ENCODE assay signal across 12 mouse cellular contexts in genomic region chr9:50518781-50519180, GRCm38 (mm10). TPM values are rescaled to one million over a fixed set of nuclear protein-coding genes. Genes with fewer than 3 reads are reported as not detected.
DNase-seq lines count a peak whose midpoint lies in the region; ATAC-seq and TF ChIP-seq lines count a peak whose summit lies in the region.
"Had no signal": no experiment of that assay in that cellular context is flagged by ENCODE, and none has a peak within 500 bp of the region (broad histone marks: within the 10 kb centered on the region; RNA-seq: fewer than 3 reads in every experiment).

No protein-coding gene starts in this region.

- peak; percentile 39 for TF ChIP-seq CTCF in heart, postnatal 0 days (IDR thresholded peaks at IDR 0.05; ENCODE audit: low read depth)
- peak; percentile 54 for TF ChIP-seq CTCF in midbrain, postnatal 0 days (IDR thresholded peaks at IDR 0.05)
- TF ChIP-seq CTCF in cortical plate, adult 2 months (IDR thresholded peaks at IDR 0.05; ENCODE audit: extremely low read depth, insufficient read depth, low read length): peak; percentile 17; the same call in 1 of the 2 replicates

- no peak for TF ChIP-seq POLR2A in cortical plate, adult 2 months (IDR thresholded peaks at IDR 0.05; ENCODE audit: extremely low read depth, insufficient read depth, low read length)

- no peak for ATAC-seq in heart, postnatal 0 days (ENCODE audit: insufficient read depth, low read depth)
- ATAC-seq in midbrain, postnatal 0 days (ENCODE audit: low FRiP score): no peak
- no peak for ATAC-seq in midbrain, embryonic 16.5 days
- no peak for ATAC-seq in erythroid progenitor cell, adult 5-6 weeks (replicated peaks; ENCODE audit: low FRiP score, poor library complexity, severe bottlenecking)
- ATAC-seq in kidney, embryonic 14.5 days (ENCODE audit: low FRiP score, low TSS enrichment): no peak

- peaks cover 16% of the 10 kb centered on the region for H3K36me3 ChIP-seq in heart, postnatal 0 days (replicated peaks; ENCODE audit: control insufficient read depth, insufficient read depth, low read length)
- no peaks in the 10 kb centered on the region for H3K36me3 ChIP-seq in midbrain, postnatal 0 days (ENCODE audit: insufficient read depth, low read length)
- H3K36me3 ChIP-seq in midbrain, embryonic 16.5 days (ENCODE audit: control insufficient read depth, insufficient read depth, low read length): no peaks in the 10 kb centered on the region
- no peaks in the 10 kb centered on the region; the same call in 1 of the 2 replicates for H3K36me3 ChIP-seq in kidney, embryonic 14.5 days (ENCODE audit: control insufficient read depth, insufficient read depth, low read length)

- no peak overlapping the region for H3K27ac ChIP-seq in heart, postnatal 0 days (ENCODE audit: low read depth)
- no peak overlapping the region for H3K27ac ChIP-seq in midbrain, postnatal 0 days (ENCODE audit: low read depth, low read length)
- H3K27ac ChIP-seq in midbrain, embryonic 16.5 days (ENCODE audit: low read length): no peak overlapping the region
- H3K27ac ChIP-seq in cortical plate, adult 2 months (ENCODE audit: insufficient read depth, low read length): no peak overlapping the region
- no peak overlapping the region for H3K27ac ChIP-seq in kidney, embryonic 14.5 days (ENCODE audit: low read depth, low read length)
- H3K27ac ChIP-seq: lung, embryonic 15.5 days had no signal

- no peak overlapping the region for H3K9ac ChIP-seq in heart, postnatal 0 days (replicated peaks; ENCODE audit: low read depth, low read length)
- no peak overlapping the region for H3K9ac ChIP-seq in midbrain, postnatal 0 days (replicated peaks; ENCODE audit: low read length, poor library complexity, severe bottlenecking)
- no peak overlapping the region for H3K9ac ChIP-seq in midbrain, embryonic 16.5 days (ENCODE audit: low read depth, low read length)
- H3K9ac ChIP-seq in kidney, embryonic 14.5 days (ENCODE audit: low read depth, low read length): no peak overlapping the region
- H3K9ac ChIP-seq: lung, embryonic 15.5 days had no signal

- no peak overlapping the region for H3K4me2 ChIP-seq in heart, postnatal 0 days (ENCODE audit: low read depth, low read length)
- no peak overlapping the region for H3K4me2 ChIP-seq in midbrain, postnatal 0 days (ENCODE audit: low read depth, low read length, poor library complexity, severe bottlenecking)
- no peak overlapping the region for H3K4me2 ChIP-seq in midbrain, embryonic 16.5 days (ENCODE audit: low read length)
- no peak overlapping the region for H3K4me2 ChIP-seq in kidney, embryonic 14.5 days (replicated peaks; ENCODE audit: low read depth, low read length)
- H3K4me2 ChIP-seq: lung, embryonic 15.5 days had no signal

- no peak overlapping the region for H3K4me3 ChIP-seq in heart, postnatal 0 days (ENCODE audit: low read depth, low read length)
- H3K4me3 ChIP-seq in midbrain, postnatal 0 days (ENCODE audit: low read depth, low read length): no peak overlapping the region
- no peak overlapping the region for H3K4me3 ChIP-seq in midbrain, embryonic 16.5 days (ENCODE audit: low read depth, low read length)
- no peak overlapping the region for H3K4me3 ChIP-seq in cortical plate, adult 2 months (ENCODE audit: insufficient read depth, low read length)
- H3K4me3 ChIP-seq in kidney, embryonic 14.5 days (ENCODE audit: low read length): no peak overlapping the region
- H3K4me3 ChIP-seq: erythroblast, embryonic 14.5 days; lung, embryonic 15.5 days had no signal

- no peaks in the 10 kb centered on the region for H3K9me3 ChIP-seq in heart, postnatal 0 days (replicated peaks; ENCODE audit: control insufficient read depth, low read length)
- no peaks in the 10 kb centered on the region for H3K9me3 ChIP-seq in midbrain, postnatal 0 days (ENCODE audit: low read length)
- H3K9me3 ChIP-seq in midbrain, embryonic 16.5 days (replicated peaks; ENCODE audit: control insufficient read depth, low read length, poor library complexity, severe bottlenecking): no peaks in the 10 kb centered on the region
- H3K9me3 ChIP-seq in kidney, embryonic 14.5 days (ENCODE audit: control insufficient read depth, low read length): no peaks in the 10 kb centered on the region
- H3K9me3 ChIP-seq: lung, embryonic 15.5 days had no signal

- 22% methylated on average over 2 of the region's 2 CpGs for WGBS in heart, postnatal 0 days
- WGBS in midbrain, postnatal 0 days: 9% methylated on average over 2 of the region's 2 CpGs
- 10% methylated on average over 2 of the region's 2 CpGs for WGBS in midbrain, embryonic 16.5 days
- 14% methylated on average over 2 of the region's 2 CpGs for WGBS in kidney, embryonic 14.5 days

- no peak for DNase-seq in heart, postnatal 0 days (ENCODE audit: low spot score)
- no peak for DNase-seq in heart, adult 18-20 months
- DNase-seq in midbrain, postnatal 0 days (ENCODE audit: low spot score): no peak
- DNase-seq in thymus, postnatal 25 days: peak; percentile 39
- DNase-seq: adrenal gland, adult 2 months had no signal

- H3K4me1 ChIP-seq in heart, postnatal 0 days (ENCODE audit: control insufficient read depth, insufficient read depth): no peaks in the 10 kb centered on the region
- H3K4me1 ChIP-seq in midbrain, postnatal 0 days (ENCODE audit: insufficient read depth, low read length): no peaks in the 10 kb centered on the region
- H3K4me1 ChIP-seq in midbrain, embryonic 16.5 days (ENCODE audit: control insufficient read depth, insufficient read depth, low read length): no peaks in the 10 kb centered on the region
- H3K4me1 ChIP-seq in cortical plate, adult 2 months (ENCODE audit: control insufficient read depth, insufficient read depth, low read length): 0 out of 2 replicates have a peak, but pooled peaks cover 2% of the 10 kb centered on the region
- H3K4me1 ChIP-seq in kidney, embryonic 14.5 days (ENCODE audit: control insufficient read depth, insufficient read depth, low read length): no peaks in the 10 kb centered on the region
- H3K4me1 ChIP-seq: lung, embryonic 15.5 days had no signal

- TF ChIP-seq EP300 in heart, postnatal 0 days (IDR thresholded peaks at IDR 0.05; ENCODE audit: low read depth): no peak

- no peaks in the 10 kb centered on the region for H3K27me3 ChIP-seq in heart, postnatal 0 days (ENCODE audit: control insufficient read depth, insufficient read depth, low read length)
- no peaks in the 10 kb centered on the region for H3K27me3 ChIP-seq in midbrain, postnatal 0 days (ENCODE audit: insufficient read depth, low read length)
- H3K27me3 ChIP-seq in midbrain, embryonic 16.5 days (ENCODE audit: control insufficient read depth, insufficient read depth, low read depth, low read length): no peaks in the 10 kb centered on the region
- H3K27me3 ChIP-seq in kidney, embryonic 14.5 days (ENCODE audit: control insufficient read depth, insufficient read depth, low read length): no peaks in the 10 kb centered on the region
- H3K27me3 ChIP-seq: lung, embryonic 15.5 days had no signal

RNA-seq across cellular contexts. Expression of gene Pts, which starts 9.7 kb away (rescaled TPM):
- total RNA-seq in heart, postnatal 0 days (2014; rRNA removed; ENCODE audit: low replicate concordance): 29.7 and 147 TPM in 2 replicates
- 93.1 and 97.8 TPM in 2 replicates for polyA plus RNA-seq in heart, postnatal 0 days (2015; fragmentation: Nextera tagmentation; extraction: Ambion mirVana)
- total RNA-seq in heart, adult 18-20 months (2021): 10 to 100 TPM; 27.9 to 36.1 TPM
- total RNA-seq in midbrain, postnatal 0 days (2014; rRNA removed): 76.6 and 82.3 TPM in 2 replicates
- polyA plus RNA-seq in midbrain, postnatal 0 days (2015; fragmentation: Nextera tagmentation; extraction: Ambion mirVana): 116 and 119 TPM in 2 replicates
- 114 and 124 TPM in 2 replicates for polyA plus RNA-seq in midbrain, embryonic 16.5 days (2015; fragmentation: Nextera tagmentation; extraction: Ambion mirVana)
- 59.7 and 62.6 TPM in 2 replicates for polyA plus RNA-seq in cortical plate, adult 2 months (2012; rRNA removed)
- 37.3 and 40.0 TPM in 2 replicates for total RNA-seq in erythroid progenitor cell, adult 5-6 weeks (2015; ENCODE audit: low replicate concordance)
- 3.7 and 17.7 TPM in 2 replicates for total RNA-seq in erythroid progenitor cell, adult 5-6 weeks (2017; ENCODE audit: low replicate concordance)
- 85.3 and 89.4 TPM in 2 replicates for polyA plus RNA-seq in kidney, embryonic 14.5 days (2014; fragmentation: Nextera tagmentation; extraction: Ambion mirVana)

RNA-seq across cellular contexts. Expression of gene Plet1, which starts 24.5 kb away (rescaled TPM):
- total RNA-seq in heart, postnatal 0 days (2014; rRNA removed; ENCODE audit: low replicate concordance): 3.7 and 7.0 TPM in 2 replicates
- 1.2 and 1.3 TPM in 2 replicates for polyA plus RNA-seq in heart, postnatal 0 days (2015; fragmentation: Nextera tagmentation; extraction: Ambion mirVana)
- 1 to 10 TPM in 1 of 2 experiments, under 1 TPM in 1; 0.60 to 2.4 TPM for total RNA-seq in heart, adult 18-20 months (2021)
- total RNA-seq in midbrain, postnatal 0 days (2014; rRNA removed): 0.33 TPM in 1 of 2 replicates, not detected in the other
- polyA plus RNA-seq in midbrain, postnatal 0 days (2015; fragmentation: Nextera tagmentation; extraction: Ambion mirVana): 0.52 and 0.80 TPM in 2 replicates
- 0.53 and 0.75 TPM in 2 replicates for polyA plus RNA-seq in midbrain, embryonic 16.5 days (2015; fragmentation: Nextera tagmentation; extraction: Ambion mirVana)
- 0.09 and 0.13 TPM in 2 replicates for polyA plus RNA-seq in cortical plate, adult 2 months (2012; rRNA removed)
- not detected in 2 replicates for total RNA-seq in erythroid progenitor cell, adult 5-6 weeks (2015; ENCODE audit: low replicate concordance)
- total RNA-seq in erythroid progenitor cell, adult 5-6 weeks (2017; ENCODE audit: low replicate concordance): not detected in 2 replicates
- polyA plus RNA-seq in kidney, embryonic 14.5 days (2014; fragmentation: Nextera tagmentation; extraction: Ambion mirVana): 32.1 and 36.7 TPM in 2 replicates
- polyA plus RNA-seq: adrenal gland, adult 2 months; erythroblast, embryonic 14.5 days had no signal

RNA-seq across cellular contexts. Expression of gene Il18, which starts 35.8 kb away (rescaled TPM):
- total RNA-seq in heart, postnatal 0 days (2014; rRNA removed; ENCODE audit: low replicate concordance): 0.46 and 2.4 TPM in 2 replicates
- polyA plus RNA-seq in heart, postnatal 0 days (2015; fragmentation: Nextera tagmentation; extraction: Ambion mirVana): 2.9 and 4.7 TPM in 2 replicates
- 1 to 10 TPM; 1.0 to 2.5 TPM for total RNA-seq in heart, adult 18-20 months (2021)
- 18.2 and 20.5 TPM in 2 replicates for total RNA-seq in midbrain, postnatal 0 days (2014; rRNA removed)
- polyA plus RNA-seq in midbrain, postnatal 0 days (2015; fragmentation: Nextera tagmentation; extraction: Ambion mirVana): 35.0 and 37.8 TPM in 2 replicates
- polyA plus RNA-seq in midbrain, embryonic 16.5 days (2015; fragmentation: Nextera tagmentation; extraction: Ambion mirVana): 21.0 and 26.0 TPM in 2 replicates
- polyA plus RNA-seq in cortical plate, adult 2 months (2012; rRNA removed): 67.8 and 69.3 TPM in 2 replicates
- 10.8 and 13.8 TPM in 2 replicates for total RNA-seq in erythroid progenitor cell, adult 5-6 weeks (2015; ENCODE audit: low replicate concordance)
- 1.1 and 11.3 TPM in 2 replicates for total RNA-seq in erythroid progenitor cell, adult 5-6 weeks (2017; ENCODE audit: low replicate concordance)
- 0.88 and 1.2 TPM in 2 replicates for polyA plus RNA-seq in kidney, embryonic 14.5 days (2014; fragmentation: Nextera tagmentation; extraction: Ambion mirVana)
- polyA plus RNA-seq: erythroblast, embryonic 14.5 days had no signal

RNA-seq across cellular contexts. Expression of gene Bco2, which starts 36.2 kb away (rescaled TPM):
- total RNA-seq in heart, postnatal 0 days (2014; rRNA removed; ENCODE audit: low replicate concordance): not detected in 2 replicates
- 0.07 TPM in 1 of 2 replicates, not detected in the other for polyA plus RNA-seq in heart, postnatal 0 days (2015; fragmentation: Nextera tagmentation; extraction: Ambion mirVana)
- under 1 TPM; 0.52 to 0.64 TPM for total RNA-seq in heart, adult 18-20 months (2021)
- 0.14 and 0.49 TPM in 2 replicates for total RNA-seq in midbrain, postnatal 0 days (2014; rRNA removed)
- polyA plus RNA-seq in midbrain, postnatal 0 days (2015; fragmentation: Nextera tagmentation; extraction: Ambion mirVana): 0.42 and 0.48 TPM in 2 replicates
- polyA plus RNA-seq in midbrain, embryonic 16.5 days (2015; fragmentation: Nextera tagmentation; extraction: Ambion mirVana): 0.44 and 0.60 TPM in 2 replicates
- 4.3 TPM in 2 replicates for polyA plus RNA-seq in cortical plate, adult 2 months (2012; rRNA removed)
- not detected in 2 replicates for total RNA-seq in erythroid progenitor cell, adult 5-6 weeks (2015; ENCODE audit: low replicate concordance)
- not detected in 2 replicates for total RNA-seq in erythroid progenitor cell, adult 5-6 weeks (2017; ENCODE audit: low replicate concordance)
- 0.16 TPM in 1 of 2 replicates, not detected in the other for polyA plus RNA-seq in kidney, embryonic 14.5 days (2014; fragmentation: Nextera tagmentation; extraction: Ambion mirVana)
- polyA plus RNA-seq: erythroblast, embryonic 14.5 days had no signal

RNA-seq across cellular contexts. Expression of gene Tex12, which starts 42.3 kb away (rescaled TPM):
- total RNA-seq in heart, postnatal 0 days (2014; rRNA removed; ENCODE audit: low replicate concordance): not detected in 2 replicates
- polyA plus RNA-seq in heart, postnatal 0 days (2015; fragmentation: Nextera tagmentation; extraction: Ambion mirVana): not detected in 2 replicates
- total RNA-seq in heart, adult 18-20 months (2021): not detected
- not detected in 2 replicates for total RNA-seq in midbrain, postnatal 0 days (2014; rRNA removed)
- polyA plus RNA-seq in midbrain, postnatal 0 days (2015; fragmentation: Nextera tagmentation; extraction: Ambion mirVana): not detected in 2 replicates
- 0.24 and 0.28 TPM in 2 replicates for polyA plus RNA-seq in midbrain, embryonic 16.5 days (2015; fragmentation: Nextera tagmentation; extraction: Ambion mirVana)
- polyA plus RNA-seq in cortical plate, adult 2 months (2012; rRNA removed): not detected in 2 replicates
- not detected in 2 replicates for total RNA-seq in erythroid progenitor cell, adult 5-6 weeks (2015; ENCODE audit: low replicate concordance)
- total RNA-seq in erythroid progenitor cell, adult 5-6 weeks (2017; ENCODE audit: low replicate concordance): not detected in 2 replicates
- polyA plus RNA-seq in kidney, embryonic 14.5 days (2014; fragmentation: Nextera tagmentation; extraction: Ambion mirVana): not detected in 2 replicates
- total RNA-seq: adrenal gland, adult 2 months had no signal
- polyA plus RNA-seq: adrenal gland, adult 2 months; erythroblast, embryonic 14.5 days; intestine, embryonic 14.5 days; lung, embryonic 15.5 days had no signal

Comparison
In these comparisons a context has a peak if more than half of its experiments do, and no peak if none do; other contexts are left out.
1. RNA of gene Plet1, which starts 24.5 kb away (polyA plus RNA-seq): 32.1 to 36.7 TPM in kidney, embryonic 14.5 days; 1.2 to 1.3 TPM in heart, postnatal 0 days, 0.52 to 0.80 TPM in midbrain, postnatal 0 days, 0.53 to 0.75 TPM in midbrain, embryonic 16.5 days and 0.09 to 0.13 TPM in cortical plate, adult 2 months; every median in the first group is over 10 times any median in the second.
2. Peak in every context shown above with its lines, with median percentiles within 50 percentile points of each other: CTCF ChIP-seq.